ENCODE assay signal across 17 mouse cellular contexts in genomic region chr17:72904873-72905272, GRCm38 (mm10).
"Had no signal": no experiment of that assay in that cellular context is flagged by ENCODE, and none has a peak within 500 bp of the region (broad histone marks: within the 10 kb centered on the region; RNA-seq: fewer than 3 reads in every experiment).

No protein-coding gene starts in this region.

- H3K4me2 ChIP-seq: lung, embryonic 15.5 days; midbrain, embryonic 12.5 days; neural tube, embryonic 13.5 days; neural tube, embryonic 15.5 days had no signal

- DNase-seq: lung, postnatal 14 days; midbrain, embryonic 14.5 days; retina, postnatal 1 day; right cerebral cortex, adult 18-20 months; right cerebral cortex, postnatal 25 days; right cerebral cortex, postnatal 4 days; spleen, adult 18-20 months; thymus, adult 18-20 months; thymus, postnatal 14 days had no signal

- H3K4me3 ChIP-seq: lung, embryonic 15.5 days; midbrain, embryonic 10.5 days; midbrain, embryonic 12.5 days; myocyte; neural tube, embryonic 13.5 days; neural tube, embryonic 15.5 days had no signal

- H3K27me3 ChIP-seq: lung, embryonic 15.5 days; midbrain, embryonic 12.5 days; neural tube, embryonic 13.5 days; neural tube, embryonic 15.5 days had no signal

- ATAC-seq: lung, postnatal 0 days; midbrain, embryonic 16.5 days had no signal

- H3K9me3 ChIP-seq: lung, embryonic 15.5 days; midbrain, embryonic 10.5 days; midbrain, embryonic 12.5 days; neural tube, embryonic 13.5 days; neural tube, embryonic 15.5 days had no signal

- H3K4me1 ChIP-seq: lung, embryonic 15.5 days; midbrain, embryonic 10.5 days; midbrain, embryonic 12.5 days; neural tube, embryonic 13.5 days; neural tube, embryonic 15.5 days had no signal

- H3K9ac ChIP-seq: lung, embryonic 15.5 days; midbrain, embryonic 12.5 days; neural tube, embryonic 13.5 days; neural tube, embryonic 15.5 days had no signal

- H3K27ac ChIP-seq: lung, embryonic 15.5 days; midbrain, embryonic 10.5 days; midbrain, embryonic 12.5 days; neural tube, embryonic 13.5 days; neural tube, embryonic 15.5 days had no signal

- H3K36me3 ChIP-seq: lung, embryonic 15.5 days; midbrain, embryonic 10.5 days; midbrain, embryonic 12.5 days; neural tube, embryonic 13.5 days; neural tube, embryonic 15.5 days had no signal
